Mouse (Mus musculus): ENCODE measurements at regions not wholly inside any gene's neighbourhood (a gene's known extent, or its start where the extent isn't known, plus 50 kb on each side); places are given as distances from the start of the nearest gene placed in this dataset.

DNA sequence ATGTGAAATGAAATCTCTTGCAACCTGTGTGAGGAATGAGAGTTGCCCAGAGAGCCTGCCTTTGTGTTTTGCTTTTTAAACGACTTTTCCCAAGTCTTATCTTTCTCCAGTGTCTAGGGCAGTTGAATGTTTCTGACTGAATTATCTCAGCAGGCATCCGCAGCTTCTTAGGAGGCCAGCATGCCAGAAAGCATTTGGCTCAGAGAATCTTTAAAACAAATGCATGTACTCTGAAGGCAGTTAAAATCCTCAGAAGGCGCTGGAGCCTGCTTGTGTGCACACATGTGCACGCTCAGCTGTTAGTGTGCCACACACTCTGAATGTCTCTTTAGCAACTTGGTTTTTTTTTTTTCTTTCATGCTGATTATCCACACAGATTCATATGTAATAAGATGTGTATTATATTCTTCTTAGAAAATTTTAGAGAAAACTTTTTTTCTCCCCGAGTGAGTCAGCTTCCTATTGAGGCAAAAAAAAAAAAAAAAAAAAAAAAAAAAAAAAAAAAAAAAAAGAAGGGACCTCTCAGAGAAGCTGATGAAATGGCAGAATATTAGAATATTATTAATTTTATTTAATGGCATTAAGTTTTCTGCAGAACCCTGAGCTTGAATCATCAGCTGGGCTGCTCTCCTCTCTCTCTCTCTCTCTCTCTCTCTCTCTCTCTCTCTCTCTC lies 201.9 kb downstream of the Tmem38b start:
- no peak for DNase-seq (ENCODE audit: extremely low spot score, low spot score)

DNA sequence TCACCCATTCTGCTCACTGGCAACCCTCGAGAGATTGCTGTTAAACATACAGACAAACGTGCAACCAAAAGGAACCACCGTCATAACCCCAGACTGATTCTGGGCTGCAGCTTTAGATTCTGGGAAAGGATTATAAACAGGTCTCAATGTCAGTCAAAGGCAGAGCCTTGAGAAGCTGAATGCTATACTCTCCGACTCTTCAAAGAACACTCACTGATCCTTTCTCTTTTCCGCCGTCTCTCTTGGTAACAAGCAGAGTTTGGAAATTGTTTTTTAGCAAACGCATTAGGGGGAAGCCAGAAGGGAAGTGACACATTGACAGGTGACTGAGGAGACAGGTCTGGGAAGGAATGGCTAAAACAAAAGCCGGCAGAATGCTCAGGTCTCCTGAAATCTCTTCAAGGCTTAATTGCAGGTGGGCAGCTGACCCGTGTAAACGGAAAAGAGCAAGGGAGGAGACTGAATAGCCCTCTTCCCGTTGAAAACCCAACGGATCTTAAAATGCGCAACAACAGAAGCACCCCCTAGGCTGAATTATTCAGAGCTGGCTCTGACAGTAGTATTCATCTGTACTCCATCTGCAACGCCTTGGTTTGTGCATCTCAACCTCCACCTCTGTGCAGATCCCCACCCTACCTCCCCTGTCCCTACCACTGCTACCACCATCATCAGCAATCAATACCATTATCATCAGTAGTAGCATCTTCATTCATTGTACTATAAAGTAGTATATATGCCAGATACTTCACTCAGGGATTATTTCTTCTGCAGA lies 219.6 kb downstream of the Tmem38b start:
- no peak for DNase-seq (ENCODE audit: extremely low spot score, low spot score)

DNA sequence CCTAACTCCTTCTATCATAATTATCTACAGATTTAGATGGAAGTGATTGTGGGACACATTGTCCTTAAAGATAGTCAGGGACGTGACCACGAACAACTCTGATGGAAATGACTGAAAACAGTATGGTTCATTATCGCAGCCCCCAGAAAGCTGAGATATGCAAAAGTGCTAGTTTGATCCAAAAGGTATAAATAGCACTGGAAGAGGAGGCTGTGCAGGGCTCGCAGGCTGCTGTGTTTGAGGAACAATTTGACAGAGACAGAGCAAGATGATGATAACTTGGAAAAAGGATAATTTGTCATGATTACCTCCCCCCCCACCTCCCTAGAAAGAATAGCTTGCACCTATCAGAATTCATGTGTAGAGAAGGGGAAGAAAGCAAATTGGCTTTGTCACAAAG lies 238.5 kb downstream of the Tmem38b start:
- DNase-seq (ENCODE audit: extremely low spot score, low spot score): no peak

DNA sequence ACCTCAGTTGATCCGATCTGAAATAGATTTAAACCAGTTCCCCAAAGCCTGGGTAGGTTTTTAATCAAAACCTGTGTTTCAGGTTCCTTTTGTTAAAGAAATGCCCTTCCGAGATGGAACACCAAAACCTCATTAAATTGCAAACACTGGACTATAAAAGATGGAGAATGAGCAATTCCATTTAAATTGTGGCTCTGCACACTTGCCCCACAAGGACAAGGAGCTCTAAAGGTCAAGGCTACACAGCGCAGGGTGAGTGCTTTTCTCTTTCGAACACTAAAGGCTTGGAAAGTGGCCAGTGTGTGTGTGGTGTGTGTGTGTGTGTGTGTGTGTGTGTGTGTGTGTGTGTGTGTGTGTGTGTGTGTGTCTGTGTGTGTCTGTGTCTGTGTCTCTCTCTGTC lies 246.1 kb downstream of the Tmem38b start:
- DNase-seq (ENCODE audit: extremely low spot score, low spot score): no peak

DNA sequence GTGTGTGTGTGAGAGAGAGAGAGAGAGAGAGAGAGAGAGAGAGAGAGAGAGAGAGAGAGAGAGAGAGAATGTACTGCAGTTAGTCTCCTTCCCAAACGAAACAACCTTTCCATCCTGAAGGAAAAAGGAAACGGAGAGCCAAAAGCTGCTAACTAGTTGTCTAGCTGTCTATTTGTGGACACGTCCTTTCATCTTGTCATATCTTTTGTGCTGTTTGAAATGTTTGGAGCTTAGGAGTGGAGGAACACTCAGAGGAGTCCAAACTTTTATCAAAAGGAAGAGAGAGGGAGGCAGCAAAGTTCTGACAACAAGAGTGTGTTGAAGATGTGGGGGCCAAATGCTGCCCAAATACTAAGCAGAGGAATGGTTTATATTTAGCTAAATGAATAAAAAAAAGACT lies 246.6 kb downstream of the Tmem38b start:
- DNase-seq (ENCODE audit: extremely low spot score, low spot score): no peak

DNA sequence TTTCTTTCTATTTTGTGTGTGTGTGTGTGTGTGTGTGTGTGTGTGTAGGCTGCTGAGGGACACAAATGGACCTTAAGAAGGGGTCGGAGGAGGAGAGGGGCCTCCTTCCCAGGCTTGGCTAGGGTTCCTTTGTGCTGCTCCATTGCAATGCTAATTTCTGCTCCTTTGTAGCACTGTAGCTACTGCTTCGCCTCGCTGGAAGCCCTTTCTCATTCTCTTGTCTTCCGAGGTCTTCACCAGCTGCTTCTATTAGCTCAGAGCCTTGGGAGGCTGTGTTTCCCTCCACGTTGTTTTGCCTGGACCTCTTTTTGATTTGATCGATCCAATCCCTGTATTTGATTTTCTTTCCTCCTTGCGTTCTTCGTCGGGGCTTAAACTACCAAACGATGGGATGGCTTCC lies 247.1 kb downstream of the Tmem38b start:
- DNase-seq (ENCODE audit: extremely low spot score, low spot score): peak; percentile 36

DNA sequence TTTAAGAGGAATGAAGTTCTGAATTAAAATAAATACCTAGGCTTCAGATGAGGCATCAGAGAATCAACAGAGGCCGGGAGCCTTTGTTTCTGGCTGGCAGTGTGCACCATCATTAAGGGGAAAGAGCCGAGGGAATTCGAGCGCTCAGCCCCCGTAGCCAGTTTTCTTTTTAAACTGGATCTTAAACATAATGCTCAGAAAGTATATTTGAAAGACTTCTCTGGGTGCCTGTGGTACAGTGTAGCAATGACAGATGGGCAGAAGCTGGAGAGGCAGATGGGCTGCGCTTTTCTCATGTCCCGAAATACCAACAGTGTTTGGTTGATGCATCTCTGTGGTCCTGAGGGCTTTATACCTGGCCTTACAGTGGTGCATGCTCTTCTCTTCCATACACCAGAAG lies 247.6 kb downstream of the Tmem38b start:
- DNase-seq (ENCODE audit: extremely low spot score, low spot score): no peak

DNA sequence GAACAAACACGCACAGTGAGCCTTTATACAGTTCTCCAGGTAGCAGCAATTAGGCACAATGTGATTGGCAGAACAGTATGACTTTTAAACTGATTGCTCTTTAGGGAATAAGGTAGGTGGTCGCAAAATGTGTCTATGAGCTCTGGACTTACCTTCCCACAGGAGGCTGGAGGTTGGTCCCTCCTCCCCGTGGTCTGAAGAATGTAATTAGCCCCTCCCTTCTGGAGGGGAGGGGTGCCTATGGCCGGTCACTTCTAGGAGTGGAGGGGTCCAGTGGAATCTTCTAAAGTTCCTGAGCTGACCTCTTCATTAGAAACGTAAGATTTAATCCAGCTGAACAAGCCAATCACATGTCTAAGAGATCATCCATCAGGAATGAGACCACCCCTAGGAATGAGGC lies 248.4 kb downstream of the Tmem38b start:
- DNase-seq (ENCODE audit: extremely low spot score, low spot score): no peak

DNA sequence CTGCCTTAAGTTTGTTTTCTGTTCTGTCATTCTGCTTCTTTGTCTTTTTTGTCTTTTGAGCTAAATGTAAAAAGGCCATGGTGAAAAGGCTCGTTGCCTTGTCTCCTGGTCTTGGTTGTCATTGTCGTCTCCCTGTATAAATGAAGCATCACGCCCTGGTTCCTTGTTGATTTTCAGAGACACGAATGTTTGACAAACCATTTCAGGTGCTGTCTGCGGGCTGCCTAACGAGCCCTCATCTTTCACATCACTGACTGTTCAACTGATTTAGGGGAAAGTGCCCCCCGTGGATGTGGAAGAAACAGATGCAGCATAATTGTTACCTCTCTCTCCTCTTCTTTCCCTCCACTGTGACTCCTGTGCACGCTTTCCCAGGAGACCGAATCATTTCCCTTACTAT lies 254.7 kb downstream of the Tmem38b start:
- no peak for DNase-seq (ENCODE audit: extremely low spot score, low spot score)

DNA sequence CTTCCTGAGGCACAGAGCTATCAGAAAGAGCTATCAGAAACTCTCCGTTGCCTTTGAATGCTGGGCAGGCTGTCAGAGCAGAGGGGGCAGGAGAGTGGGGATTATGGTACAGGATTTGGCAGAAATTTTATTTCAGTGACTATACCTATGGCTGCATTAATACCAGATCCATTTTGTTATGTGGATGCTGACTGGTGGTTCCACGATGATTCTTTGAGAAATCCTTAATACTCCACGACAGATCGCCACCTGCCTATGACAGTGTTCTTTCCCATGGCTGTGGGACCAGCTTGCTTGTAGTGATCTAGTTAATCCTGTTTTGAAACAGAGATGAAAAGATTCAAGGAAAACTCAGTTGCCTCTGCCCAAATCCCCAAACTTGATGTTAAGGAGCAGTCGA lies 255.6 kb downstream of the Tmem38b start:
- DNase-seq (ENCODE audit: extremely low spot score, low spot score): no peak

DNA sequence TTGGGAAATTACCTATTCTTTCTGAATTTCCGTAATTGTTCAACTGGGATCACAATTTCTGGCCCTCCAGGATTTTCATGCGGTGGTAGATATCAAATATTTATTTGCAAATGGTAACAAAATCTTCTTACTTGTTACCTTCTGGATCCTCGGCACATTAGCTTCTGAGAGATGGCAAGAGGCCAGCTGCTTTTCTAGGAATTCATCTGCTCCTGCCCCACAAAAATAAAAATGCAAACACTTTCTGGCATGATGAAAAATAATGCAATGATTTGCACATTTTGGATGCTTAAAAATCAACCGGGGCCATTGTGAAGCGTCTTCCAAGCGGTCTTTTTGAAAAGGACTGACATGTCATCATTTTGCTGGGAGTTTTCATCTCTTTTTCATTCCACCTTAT lies 258.9 kb downstream of the Tmem38b start:
- DNase-seq (ENCODE audit: extremely low spot score, low spot score): no peak

DNA sequence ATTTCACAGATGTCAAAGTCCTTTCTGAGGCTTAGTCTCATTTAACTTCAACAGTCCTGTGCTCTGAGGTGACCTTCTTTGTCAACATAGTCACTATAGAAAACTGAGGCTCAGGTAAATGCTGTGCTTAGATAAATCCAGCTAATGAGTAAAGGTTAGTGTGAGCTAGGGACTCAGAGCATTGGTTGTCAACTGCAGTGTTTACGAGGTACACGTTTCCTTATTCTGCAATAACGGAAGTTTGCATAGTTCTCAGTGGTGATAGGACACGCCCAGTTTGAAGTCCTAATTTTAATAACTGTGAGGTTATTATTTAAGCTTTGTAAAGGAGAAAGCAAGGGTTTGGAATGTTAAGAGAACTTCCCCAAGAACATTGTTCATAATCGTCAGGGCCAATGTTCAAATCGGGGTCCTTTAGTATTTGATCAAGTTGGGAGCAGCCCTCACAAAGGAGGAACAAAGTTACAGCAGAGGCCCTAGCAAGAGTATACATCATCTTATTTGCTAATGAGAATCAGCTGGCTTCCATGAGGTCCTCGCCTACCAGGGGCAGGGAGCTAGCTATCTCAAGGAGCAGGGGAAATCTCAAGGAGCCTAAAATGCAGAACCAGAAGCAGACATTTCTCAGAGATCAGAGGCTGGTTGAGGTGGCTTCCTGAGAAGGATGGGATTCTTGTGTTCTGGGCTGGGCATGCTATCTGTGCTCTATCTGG lies 268.6 kb downstream of the Tmem38b start:
- DNase-seq (ENCODE audit: extremely low spot score, low spot score): no peak

DNA sequence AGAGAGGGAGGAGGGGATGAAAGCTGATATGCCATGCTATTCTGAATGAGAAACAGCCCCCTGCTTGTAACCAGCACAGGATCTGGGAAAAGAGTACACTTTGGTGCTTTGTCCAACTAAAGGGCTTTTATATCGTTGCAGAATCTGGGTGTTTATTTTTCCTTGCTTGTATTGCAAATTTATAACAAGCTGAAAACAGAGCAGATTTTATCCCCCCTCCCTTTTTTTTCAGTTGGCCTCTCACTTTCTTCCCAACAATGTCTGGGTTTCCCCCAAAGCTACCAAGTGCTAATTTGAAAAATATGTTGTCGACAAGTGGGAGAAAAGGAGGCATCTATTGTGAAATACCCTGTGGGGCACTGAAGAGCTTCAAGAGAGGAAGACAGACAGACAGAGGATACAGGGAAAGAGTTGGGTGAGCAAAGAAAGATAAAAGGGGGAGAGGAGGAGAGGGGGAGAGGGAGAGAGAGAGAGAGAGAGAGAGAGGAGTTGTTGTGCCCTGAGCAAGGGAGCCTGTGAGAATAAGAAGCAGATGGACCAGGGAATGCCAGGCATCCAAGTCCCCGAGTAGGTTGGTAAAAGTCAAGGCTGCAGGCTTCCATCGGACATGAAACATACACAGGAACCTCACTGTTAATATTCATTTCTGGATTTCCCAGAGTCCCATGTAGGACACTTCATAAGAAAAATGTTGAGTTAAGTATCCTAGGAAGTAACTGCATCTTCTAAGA lies 269.5 kb downstream of the Tmem38b start:
- DNase-seq (ENCODE audit: extremely low spot score, low spot score): no peak

DNA sequence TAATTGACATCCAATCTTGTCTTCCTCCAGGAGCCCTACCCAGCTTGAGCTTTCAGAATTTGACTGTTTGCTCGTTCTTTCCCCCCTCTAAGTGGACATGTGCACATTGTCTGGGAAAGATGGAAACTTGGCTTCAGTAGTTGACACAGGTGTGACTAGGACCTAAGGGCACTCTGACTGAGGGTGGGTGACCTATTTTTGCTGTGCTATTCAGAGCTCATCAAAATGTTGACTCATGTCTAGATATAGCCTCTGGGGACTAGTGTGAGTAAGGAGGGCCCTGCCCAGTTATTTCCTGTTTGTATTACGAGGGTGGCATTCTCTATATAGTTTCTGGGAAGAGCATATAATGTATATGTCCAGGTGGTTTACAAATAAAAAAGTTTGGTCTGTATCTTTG lies 271.7 kb downstream of the Tmem38b start:
- DNase-seq (ENCODE audit: extremely low spot score, low spot score): no peak

DNA sequence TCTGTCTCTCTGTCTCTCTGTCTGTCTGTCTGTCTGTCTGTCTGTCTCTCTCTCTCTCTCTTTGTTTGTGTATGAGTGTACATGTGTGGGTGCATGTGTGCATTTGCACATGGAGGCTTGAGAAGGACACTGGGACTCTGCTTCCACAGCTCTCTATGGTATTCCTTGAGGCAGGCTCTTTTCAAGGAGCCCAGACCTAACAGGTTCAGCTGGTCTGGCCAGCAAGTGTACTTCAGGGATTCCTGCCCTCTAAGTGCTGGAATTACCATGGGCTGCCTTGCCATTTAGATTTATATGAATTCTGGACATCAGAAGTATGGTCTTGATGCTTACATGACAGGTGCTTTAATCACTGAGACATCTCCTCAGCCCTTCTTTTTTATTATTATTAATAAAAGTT lies 274.4 kb downstream of the Tmem38b start:
- DNase-seq (ENCODE audit: extremely low spot score, low spot score): no peak

DNA sequence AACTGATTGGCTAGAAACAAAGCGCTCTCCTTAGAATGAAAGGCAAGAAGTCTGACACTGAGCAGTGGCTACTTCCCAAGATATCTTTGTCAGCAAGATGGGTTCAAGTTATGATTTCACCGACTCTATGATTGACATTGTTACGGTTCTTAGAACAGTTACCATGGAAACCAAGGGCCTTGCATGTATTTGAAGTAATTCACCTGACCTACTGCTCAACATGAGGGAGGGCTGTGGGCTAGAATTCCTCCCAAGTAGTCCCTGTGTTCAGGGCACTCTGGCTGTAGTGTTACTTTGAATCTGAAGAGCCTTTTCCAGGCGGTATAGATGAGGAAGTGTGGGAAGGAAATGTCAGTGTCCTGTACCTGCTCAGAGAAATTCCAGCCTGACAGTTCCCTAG lies 281.1 kb downstream of the Tmem38b start:
- DNase-seq (ENCODE audit: extremely low spot score, low spot score): no peak

DNA sequence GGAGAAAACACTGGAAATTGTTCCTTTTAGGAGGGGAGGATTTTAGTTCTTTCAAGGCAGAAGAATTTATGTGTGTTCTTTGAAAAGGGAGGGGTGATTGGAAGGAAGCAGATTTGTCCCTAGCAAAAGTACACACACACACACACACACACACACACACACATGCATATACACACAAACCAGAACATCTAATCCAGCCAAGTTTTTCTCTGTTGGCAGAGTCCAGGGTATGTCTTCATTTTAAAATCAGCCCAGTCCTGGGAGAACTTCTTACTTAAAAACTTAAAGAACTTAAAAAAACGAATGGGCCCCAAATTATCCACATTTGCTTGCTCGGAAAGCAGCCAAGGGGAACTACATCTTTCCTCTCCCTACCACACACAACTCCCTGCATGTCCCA lies 290.5 kb downstream of the Tmem38b start:
- DNase-seq (ENCODE audit: extremely low spot score, low spot score): no peak

DNA sequence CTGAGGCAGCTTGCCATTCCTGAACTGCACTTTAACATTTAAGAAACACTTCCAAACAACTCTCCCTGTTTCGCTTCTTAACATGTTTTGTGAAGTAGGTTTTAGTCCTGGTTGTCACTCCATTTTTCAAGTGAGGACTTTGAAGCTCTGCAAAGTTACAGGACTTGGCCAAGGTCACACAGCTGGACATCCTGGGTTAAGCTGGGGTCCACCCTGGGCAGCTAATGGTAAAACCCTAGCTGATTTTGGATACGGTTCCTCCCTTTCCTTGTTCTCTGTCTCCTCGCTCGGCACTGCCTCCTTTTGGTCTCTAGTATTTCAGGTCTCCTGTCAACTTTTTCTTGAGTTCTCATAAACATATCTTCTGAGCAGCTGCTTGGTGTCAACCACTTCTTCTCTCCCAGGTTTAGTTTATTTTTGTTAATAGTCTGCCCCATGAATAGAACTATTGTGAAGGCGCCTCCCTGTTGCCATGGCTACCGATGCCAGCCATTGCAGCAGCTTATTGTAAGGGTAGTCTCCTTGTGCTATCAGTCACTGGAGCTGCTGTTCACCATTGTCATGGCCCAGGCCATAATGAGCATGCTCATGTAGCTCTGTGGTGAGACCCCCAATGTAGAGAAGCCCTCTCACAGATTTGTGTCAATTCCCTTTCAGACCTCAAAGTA lies 292.5 kb downstream of the Tmem38b start:
- peak; percentile 61 for DNase-seq (ENCODE audit: extremely low spot score, low spot score)

DNA sequence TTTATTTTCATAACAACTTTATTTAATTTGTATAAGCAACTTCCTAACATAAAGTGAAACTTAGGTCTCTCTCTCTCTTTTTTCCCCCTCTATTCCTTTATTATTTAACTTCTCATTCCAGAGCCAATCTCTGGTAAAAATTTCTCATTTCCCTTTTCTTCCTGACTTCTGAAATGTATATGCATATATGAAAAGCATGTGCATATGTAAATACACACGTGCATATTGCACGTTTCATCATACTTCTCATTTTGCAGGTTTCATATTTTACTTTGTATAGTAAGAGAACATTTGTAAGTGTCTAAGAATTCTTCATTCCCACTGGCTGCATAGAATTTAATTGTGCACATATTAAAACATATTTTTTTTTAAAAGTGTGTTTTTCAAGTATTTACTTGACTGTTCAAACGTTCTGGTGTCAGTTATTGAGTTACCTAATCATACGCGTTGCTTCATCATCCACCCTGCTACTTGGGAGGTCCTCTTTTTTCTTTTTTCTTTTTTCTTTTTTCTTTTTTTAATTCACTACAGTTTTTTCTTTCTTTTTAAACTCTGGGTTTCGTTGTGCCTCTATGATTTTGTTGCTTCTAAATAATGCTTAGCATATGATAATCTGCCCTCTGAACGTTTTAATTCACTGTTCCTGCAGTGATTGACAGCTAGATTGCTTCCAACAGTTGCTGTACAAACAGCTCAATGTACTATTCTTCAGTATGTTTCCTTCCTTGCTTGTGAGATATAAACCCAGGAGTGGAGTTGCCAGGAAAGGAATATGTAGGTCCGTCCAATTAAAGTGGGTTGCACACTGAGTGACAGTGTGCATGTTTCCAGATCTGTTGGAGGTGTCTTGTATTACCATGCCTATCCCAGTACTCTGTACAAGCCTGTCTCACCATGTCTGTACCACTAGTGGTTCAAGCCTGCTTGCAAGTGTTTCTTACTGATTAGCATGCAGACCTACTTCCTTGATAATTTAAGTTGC lies 303.2 kb downstream of the Tmem38b start:
- DNase-seq (ENCODE audit: extremely low spot score, low spot score): no peak

DNA sequence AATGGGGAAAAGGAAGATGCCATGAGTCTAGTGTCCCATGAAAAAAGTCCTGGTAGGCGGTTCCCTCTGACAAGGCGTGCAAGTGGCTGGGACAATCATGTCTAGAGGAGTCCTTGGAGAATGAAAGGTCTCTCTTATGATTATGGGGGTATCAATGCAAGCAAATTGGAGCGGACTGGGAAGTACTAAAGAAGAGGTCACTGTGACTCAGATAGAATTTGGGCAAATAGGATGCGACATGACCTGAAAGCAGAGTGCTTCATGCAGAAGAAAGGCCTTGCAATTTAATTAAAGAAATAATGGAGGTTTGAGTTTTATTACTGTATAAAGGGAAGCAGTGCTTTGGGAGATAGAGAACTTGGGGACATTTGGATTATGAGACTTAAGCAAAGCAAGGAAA lies 330.3 kb downstream of the Tmem38b start:
- DNase-seq (ENCODE audit: extremely low spot score, low spot score): no peak

Measured in neural tube, embryonic 10.5 days (tissue).